Mouse (Mus musculus) monocyte, adult 2 months (primary cell): ENCODE data around the gene Tmf1.

Experiments
- DNase-seq, 2 experiments: peaks; one replicate each; pipeline ENCODE4 v3.0.0; 2022; ENCODE audit warnings: low spot score in 2 of 2, low read depth in 1 of 2

The Tmf1 gene

GRCm38 (mm10) chr6:97112177-97112576 is 66.7 kb downstream of the Tmf1 start:
- DNase-seq, result no peak

- DNase-seq, result no peak
These were observed 72.1 kb downstream of the Tmf1 start for GRCm38 (mm10) chr6:97106777-97107176.

- DNase-seq, result no peak
These were observed 72.8 kb downstream of the Tmf1 start for GRCm38 (mm10) chr6:97106106-97106505.

- DNase-seq, result no peak
These were observed 74.6 kb downstream of the Tmf1 start for GRCm38 (mm10) chr6:97104264-97104852.
